Mouse (Mus musculus): Measurements from ENCODE around the gene Ggt6. TPM values are rescaled to one million over a fixed set of nuclear protein-coding genes. Genes with fewer than 3 reads are reported as not detected.
A peak's percentile ranks its signal among the peaks of the same experiment; 100 is the strongest.

The Ggt6 gene
- polyA plus RNA-seq, 1 experiment from 2014 or later = 6.7 TPM

GRCm38 (mm10) chr11:72396621-72397020, 38.7 kb upstream of the Ggt6 start:
- 63% methylated on average over 7 of the region's 7 CpGs for WGBS

GRCm38 (mm10) chr11:72397072-72397471, 38.3 kb upstream of the Ggt6 start:
- Histone ChIP-seq H3K27me3 (replicated peaks; ENCODE audit: control insufficient read depth, insufficient read depth, low read length) (no peaks in the 10 kb centered on the region), H3K4me3 (ENCODE audit: low read depth, low read length) (no peak overlapping the region), H3K4me1 (replicated peaks; ENCODE audit: control insufficient read depth, insufficient read depth, low read length) (peaks cover 17% of the 10 kb centered on the region), H3K36me3 (ENCODE audit: control insufficient read depth, insufficient read depth, low read length) (no peaks in the 10 kb centered on the region), H3K9ac (ENCODE audit: low read length) (no peak overlapping the region), H3K27ac (ENCODE audit: low read depth) (peak overlapping the region; percentile 59; the same call in 1 of the 2 replicates), H3K9me3 (ENCODE audit: control insufficient read depth, low read length) (no peaks in the 10 kb centered on the region), H3K4me2 (ENCODE audit: low read length) (no peak overlapping the region)
- 56% methylated on average over 10 of the region's 10 CpGs for WGBS
- no peak for ATAC-seq (replicated peaks; ENCODE audit: low FRiP score, low TSS enrichment, low read depth)
- DNase-seq (ENCODE audit: low spot score) = no peak

More at GRCm38 (mm10) chr11:72396621-72397020, 38.7 kb upstream of the Ggt6 start:
- H3K9ac ChIP-seq (ENCODE audit: low read length) = no peak overlapping the region
- H3K4me3 ChIP-seq (ENCODE audit: low read depth, low read length) = no peak overlapping the region
- H3K27me3 ChIP-seq (replicated peaks; ENCODE audit: control insufficient read depth, insufficient read depth, low read length) = no peaks in the 10 kb centered on the region
- no peak for DNase-seq (ENCODE audit: low spot score)
- H3K4me2 ChIP-seq (ENCODE audit: low read length) = no peak overlapping the region
- H3K4me1 ChIP-seq (replicated peaks; ENCODE audit: control insufficient read depth, insufficient read depth, low read length) = peaks cover 17% of the 10 kb centered on the region
- H3K36me3 ChIP-seq (ENCODE audit: control insufficient read depth, insufficient read depth, low read length) = no peaks in the 10 kb centered on the region
- H3K9me3 ChIP-seq (ENCODE audit: control insufficient read depth, low read length) = no peaks in the 10 kb centered on the region
- 0 out of 2 replicates have a peak, but pooled peaks have one; percentile 43 for ATAC-seq (replicated peaks; ENCODE audit: low FRiP score, low TSS enrichment, low read depth)
- H3K27ac ChIP-seq (ENCODE audit: low read depth) = peak overlapping the region; percentile 59; the same call in 1 of the 2 replicates

GRCm38 (mm10) chr11:72397811-72398525, 37.4 kb upstream of the Ggt6 start:
- no peaks in the 10 kb centered on the region for H3K36me3 ChIP-seq (ENCODE audit: control insufficient read depth, insufficient read depth, low read length)
- DNase-seq (ENCODE audit: low spot score) = no peak
- WGBS = 84% methylated on average over 8 of the region's 8 CpGs
- H3K9me3 ChIP-seq (ENCODE audit: control insufficient read depth, low read length) = no peaks in the 10 kb centered on the region
- no peak for ATAC-seq (replicated peaks; ENCODE audit: low FRiP score, low TSS enrichment, low read depth)
- H3K4me2 ChIP-seq (ENCODE audit: low read length) = no peak overlapping the region
- H3K27me3 ChIP-seq (replicated peaks; ENCODE audit: control insufficient read depth, insufficient read depth, low read length) = no peaks in the 10 kb centered on the region
- no peak overlapping the region for H3K4me3 ChIP-seq (ENCODE audit: low read depth, low read length)
- H3K4me1 ChIP-seq (replicated peaks; ENCODE audit: control insufficient read depth, insufficient read depth, low read length) = peaks cover 17% of the 10 kb centered on the region
- H3K27ac ChIP-seq (ENCODE audit: low read depth) = no peak overlapping the region
- H3K9ac ChIP-seq (ENCODE audit: low read length) = no peak overlapping the region

DNA sequence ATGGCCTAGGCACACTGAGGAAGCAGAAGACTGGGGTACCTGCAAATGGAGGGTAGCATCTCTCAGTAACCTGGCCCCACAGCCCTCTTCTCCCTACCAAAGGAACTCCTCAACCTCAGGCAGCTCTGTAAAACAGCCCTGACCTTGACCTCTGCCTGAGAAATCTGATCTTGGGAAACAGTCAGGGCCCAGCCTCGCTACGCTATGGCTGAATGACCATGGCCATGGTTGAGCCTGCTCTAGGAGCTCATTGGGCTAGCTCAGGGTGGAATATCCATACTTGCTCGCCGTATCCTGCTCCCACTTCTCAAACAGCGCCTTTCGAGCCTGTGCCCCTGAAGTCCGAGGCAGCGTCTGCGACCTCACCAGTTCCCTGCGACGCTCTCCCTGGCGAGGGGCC, 34.3 kb upstream of the Ggt6 start:
- Histone ChIP-seq H3K4me2 (ENCODE audit: low read length) (no peak overlapping the region), H3K36me3 (ENCODE audit: control insufficient read depth, insufficient read depth, low read length) (no peaks in the 10 kb centered on the region), H3K9me3 (ENCODE audit: control insufficient read depth, low read length) (no peaks in the 10 kb centered on the region), H3K4me1 (replicated peaks; ENCODE audit: control insufficient read depth, insufficient read depth, low read length) (peaks cover 21% of the 10 kb centered on the region), H3K9ac (ENCODE audit: low read length) (no peak overlapping the region), H3K4me3 (ENCODE audit: low read depth, low read length) (no peak overlapping the region), H3K27ac (ENCODE audit: low read depth) (no peak overlapping the region), H3K27me3 (replicated peaks; ENCODE audit: control insufficient read depth, insufficient read depth, low read length) (no peaks in the 10 kb centered on the region)
- DNase-seq (ENCODE audit: low spot score) = no peak
- WGBS = 85% methylated on average over 12 of the region's 12 CpGs
- ATAC-seq (replicated peaks; ENCODE audit: low FRiP score, low TSS enrichment, low read depth) = no peak

DNA sequence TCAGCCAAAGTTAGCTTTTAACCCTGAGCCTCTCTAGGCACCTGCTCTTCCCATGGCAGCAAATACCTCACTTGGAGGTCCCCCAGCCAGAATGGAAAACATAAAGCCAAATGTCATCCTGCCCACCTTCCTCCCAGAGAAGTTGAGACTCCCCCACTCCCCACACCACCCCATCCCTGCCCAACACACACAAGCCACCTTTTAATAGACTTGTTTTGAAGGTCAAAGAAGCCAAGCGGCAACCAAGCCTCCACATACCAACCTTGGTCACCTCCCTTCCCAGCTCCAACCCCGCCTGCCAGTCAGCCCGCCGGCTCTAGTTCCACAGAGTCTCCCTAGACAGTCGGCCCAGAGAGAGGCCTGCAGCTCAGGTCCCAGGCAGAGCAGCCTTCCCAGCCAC, 33.3 kb upstream of the Ggt6 start:
- H3K4me2 ChIP-seq (ENCODE audit: low read length) = no peak overlapping the region
- H3K4me1 ChIP-seq (replicated peaks; ENCODE audit: control insufficient read depth, insufficient read depth, low read length) = peaks cover 14% of the 10 kb centered on the region
- H3K9ac ChIP-seq (ENCODE audit: low read length) = no peak overlapping the region
- no peak for ATAC-seq (replicated peaks; ENCODE audit: low FRiP score, low TSS enrichment, low read depth)
- no peaks in the 10 kb centered on the region for H3K27me3 ChIP-seq (replicated peaks; ENCODE audit: control insufficient read depth, insufficient read depth, low read length)
- 63% methylated on average over 5 of the region's 5 CpGs for WGBS
- no peaks in the 10 kb centered on the region for H3K36me3 ChIP-seq (ENCODE audit: control insufficient read depth, insufficient read depth, low read length)
- no peak for DNase-seq (ENCODE audit: low spot score)
- H3K27ac ChIP-seq (ENCODE audit: low read depth) = no peak overlapping the region; the same call in 1 of the 2 replicates
- H3K9me3 ChIP-seq (ENCODE audit: control insufficient read depth, low read length) = no peaks in the 10 kb centered on the region
- no peak overlapping the region for H3K4me3 ChIP-seq (ENCODE audit: low read depth, low read length)

DNA sequence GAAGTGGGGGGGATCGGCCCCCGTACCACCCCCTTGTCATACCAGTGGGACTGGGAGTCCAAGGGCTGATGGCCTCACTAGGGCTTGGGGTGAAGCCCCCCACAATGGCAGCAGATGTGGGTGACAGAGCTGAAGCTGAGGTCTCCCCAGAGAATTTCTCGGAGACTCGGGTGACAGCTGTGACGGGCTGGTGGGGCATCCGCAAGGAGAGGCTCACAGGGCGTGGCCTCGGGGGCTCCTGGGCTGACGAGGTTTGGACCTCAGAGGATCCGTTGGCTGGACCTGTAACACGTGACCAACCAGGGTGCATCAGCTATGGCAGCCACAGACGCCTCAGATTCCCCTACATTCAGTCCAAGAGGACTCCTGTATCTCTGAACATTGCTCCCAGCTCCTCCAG, 32.4 kb upstream of the Ggt6 start:
- H3K27ac ChIP-seq (ENCODE audit: low read depth) = no peak overlapping the region
- ATAC-seq (replicated peaks; ENCODE audit: low FRiP score, low TSS enrichment, low read depth) = no peak
- no peaks in the 10 kb centered on the region for H3K36me3 ChIP-seq (ENCODE audit: control insufficient read depth, insufficient read depth, low read length)
- H3K9me3 ChIP-seq (ENCODE audit: control insufficient read depth, low read length) = no peaks in the 10 kb centered on the region
- no peaks in the 10 kb centered on the region for H3K27me3 ChIP-seq (replicated peaks; ENCODE audit: control insufficient read depth, insufficient read depth, low read length)
- 90% methylated on average over 12 of the region's 12 CpGs for WGBS
- H3K4me1 ChIP-seq (replicated peaks; ENCODE audit: control insufficient read depth, insufficient read depth, low read length) = peaks cover 7% of the 10 kb centered on the region; the same call in 1 of the 2 replicates
- no peak overlapping the region for H3K4me2 ChIP-seq (ENCODE audit: low read length)
- H3K9ac ChIP-seq (ENCODE audit: low read length) = no peak overlapping the region
- H3K4me3 ChIP-seq (ENCODE audit: low read depth, low read length) = no peak overlapping the region
- no peak for DNase-seq (ENCODE audit: low spot score)

DNA sequence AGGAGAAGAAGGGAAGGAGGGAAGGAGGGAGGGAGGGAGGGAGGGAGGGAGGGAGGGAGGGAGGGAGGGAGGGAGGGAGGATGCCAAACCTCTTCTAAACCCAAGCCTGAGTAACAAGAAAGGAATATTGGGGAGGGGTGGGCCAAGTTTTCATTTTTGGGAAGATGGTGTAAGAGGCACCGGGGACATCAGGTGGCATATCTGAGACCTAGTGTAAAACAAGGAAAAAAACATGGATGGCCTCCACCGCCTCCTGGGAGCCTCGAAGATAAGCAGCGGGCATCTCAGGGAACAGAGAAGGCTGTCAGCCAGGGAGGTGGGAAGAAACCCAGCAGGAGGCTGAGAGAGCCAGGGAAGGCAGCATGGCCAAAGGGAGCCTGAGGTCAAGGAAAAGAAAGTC, 29.8 kb upstream of the Ggt6 start:
- peaks cover 18% of the 10 kb centered on the region for H3K4me1 ChIP-seq (replicated peaks; ENCODE audit: control insufficient read depth, insufficient read depth, low read length)
- H3K27ac ChIP-seq (ENCODE audit: low read depth) = 0 out of 2 replicates have a peak overlapping the region, but pooled peaks have one; percentile 22
- DNase-seq (ENCODE audit: low spot score) (no peak), ATAC-seq (replicated peaks; ENCODE audit: low FRiP score, low TSS enrichment, low read depth) (no peak)
- H3K4me2 ChIP-seq (ENCODE audit: low read length) = no peak overlapping the region
- H3K9me3 ChIP-seq (ENCODE audit: control insufficient read depth, low read length) = no peaks in the 10 kb centered on the region
- H3K4me3 ChIP-seq (ENCODE audit: low read depth, low read length) = no peak overlapping the region
- WGBS = 52% methylated on average over 4 of the region's 4 CpGs
- H3K27me3 ChIP-seq (replicated peaks; ENCODE audit: control insufficient read depth, insufficient read depth, low read length) = no peaks in the 10 kb centered on the region
- no peaks in the 10 kb centered on the region for H3K36me3 ChIP-seq (ENCODE audit: control insufficient read depth, insufficient read depth, low read length)
- no peak overlapping the region for H3K9ac ChIP-seq (ENCODE audit: low read length)

GRCm38 (mm10) chr11:72406079-72406675, 29.1 kb upstream of the Ggt6 start:
- no peaks in the 10 kb centered on the region for H3K27me3 ChIP-seq (replicated peaks; ENCODE audit: control insufficient read depth, insufficient read depth, low read length)
- H3K27ac ChIP-seq (ENCODE audit: low read depth) = 0 out of 2 replicates have a peak overlapping the region, but pooled peaks have one; percentile 48
- H3K9me3 ChIP-seq (ENCODE audit: control insufficient read depth, low read length) = no peaks in the 10 kb centered on the region
- peak overlapping the region; percentile 77; the same call in 1 of the 2 replicates for H3K4me2 ChIP-seq (ENCODE audit: low read length)
- ATAC-seq (replicated peaks; ENCODE audit: low FRiP score, low TSS enrichment, low read depth) = peak; percentile 64
- WGBS = 51% methylated on average over 8 of the region's 8 CpGs
- no peak overlapping the region for H3K9ac ChIP-seq (ENCODE audit: low read length)
- no peak for DNase-seq (ENCODE audit: low spot score)
- peaks cover 18% of the 10 kb centered on the region for H3K4me1 ChIP-seq (replicated peaks; ENCODE audit: control insufficient read depth, insufficient read depth, low read length)
- no peak overlapping the region for H3K4me3 ChIP-seq (ENCODE audit: low read depth, low read length)
- H3K36me3 ChIP-seq (ENCODE audit: control insufficient read depth, insufficient read depth, low read length) = no peaks in the 10 kb centered on the region
